ENCODE assay signal across 9 mouse cellular contexts in the genomic region with DNA sequence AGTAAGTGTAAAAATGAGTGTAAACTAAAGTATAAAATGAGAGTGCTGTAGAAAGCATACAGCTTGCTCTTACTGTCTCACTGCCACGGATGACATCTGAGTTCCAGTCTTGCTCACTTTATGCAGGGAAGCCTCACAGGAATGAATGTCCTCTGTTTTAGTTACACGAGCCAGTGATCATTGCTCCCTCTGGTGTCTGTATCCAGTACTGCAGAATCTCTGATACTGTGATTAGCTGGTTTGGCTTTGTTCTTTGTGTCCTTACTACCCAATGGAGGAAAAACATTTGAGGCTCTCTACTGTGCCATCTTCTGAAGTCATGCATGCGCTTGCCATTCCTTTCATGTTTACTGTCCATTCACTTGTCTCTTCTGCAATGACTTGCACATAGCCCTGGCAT.
DNase-seq lines count a peak whose midpoint lies in the region; ATAC-seq lines count a peak whose summit lies in the region.
"Had no signal": no experiment of that assay in that cellular context is flagged by ENCODE, and none has a peak within 500 bp of the region (broad histone marks: within the 10 kb centered on the region; RNA-seq: fewer than 3 reads in every experiment).

No protein-coding gene starts in this region.

- H3K9me3 ChIP-seq in heart, embryonic 11.5 days (replicated peaks; ENCODE audit: control insufficient read depth, low read length), result no peaks in the 10 kb centered on the region
- H3K9me3 ChIP-seq in midbrain, embryonic 11.5 days (ENCODE audit: control insufficient read depth, low read length), result no peaks in the 10 kb centered on the region
- H3K9me3 ChIP-seq: lung, embryonic 15.5 days had no signal

- H3K4me1 ChIP-seq in heart, embryonic 11.5 days (ENCODE audit: control insufficient read depth, insufficient read depth, low read length), result no peaks in the 10 kb centered on the region
- no peaks in the 10 kb centered on the region for H3K4me1 ChIP-seq in midbrain, embryonic 11.5 days (ENCODE audit: control insufficient read depth, insufficient read depth, low read length)

- no peaks in the 10 kb centered on the region for H3K27me3 ChIP-seq in heart, embryonic 11.5 days (ENCODE audit: control insufficient read depth, insufficient read depth, low read length)
- H3K27me3 ChIP-seq in midbrain, embryonic 11.5 days (ENCODE audit: control insufficient read depth, insufficient read depth, low read length), result no peaks in the 10 kb centered on the region
- H3K27me3 ChIP-seq: lung, embryonic 15.5 days had no signal

- 0 out of 2 replicates have a peak, but pooled peaks cover 2% of the 10 kb centered on the region for H3K36me3 ChIP-seq in heart, embryonic 11.5 days (ENCODE audit: control insufficient read depth, insufficient read depth, low read length)
- no peaks in the 10 kb centered on the region for H3K36me3 ChIP-seq in midbrain, embryonic 11.5 days (ENCODE audit: control insufficient read depth, insufficient read depth, low read length)
- H3K36me3 ChIP-seq: lung, embryonic 15.5 days had no signal

- no peak overlapping the region for H3K9ac ChIP-seq in heart, embryonic 11.5 days (ENCODE audit: low read depth, low read length)
- H3K9ac ChIP-seq in midbrain, embryonic 11.5 days (ENCODE audit: low read length), result no peak overlapping the region
- H3K9ac ChIP-seq: lung, embryonic 15.5 days had no signal

- H3K27ac ChIP-seq in heart, embryonic 11.5 days (ENCODE audit: low read depth, low read length), result no peak overlapping the region
- H3K27ac ChIP-seq in midbrain, embryonic 11.5 days (ENCODE audit: low read depth, low read length), result no peak overlapping the region
- H3K27ac ChIP-seq: lung, embryonic 15.5 days had no signal

- no peak overlapping the region for H3K4me2 ChIP-seq in heart, embryonic 11.5 days
- H3K4me2 ChIP-seq in midbrain, embryonic 11.5 days, result no peak overlapping the region
- H3K4me2 ChIP-seq: lung, embryonic 15.5 days had no signal

- WGBS in heart, embryonic 11.5 days (ENCODE audit: insufficient replicate concordance), result 33% methylated on average over 3 of the region's 3 CpGs
- 37% methylated on average over 3 of the region's 3 CpGs for WGBS in midbrain, embryonic 11.5 days

- peak; percentile 65 for DNase-seq in heart, adult 8-10 months (ENCODE audit: low spot score)
- peak; percentile 80 for DNase-seq in adrenal gland, postnatal 10 days
- peak; percentile 60 for DNase-seq in embryo, embryonic 9.5 days (ENCODE audit: extremely low spot score)
- DNase-seq in layer of hippocampus, postnatal 36 days, result peak; percentile 17 to 68
- peak; percentile 96 for DNase-seq in midbrain, embryonic 11.5 days (ENCODE audit: low spot score, missing footprints)
- peak; percentile 42 to 67 for DNase-seq in spleen, postnatal 10 days (ENCODE audit: low spot score in 2 of 2)

- ATAC-seq in heart, embryonic 11.5 days (replicated peaks; ENCODE audit: insufficient number of reproducible peaks, low FRiP score, low TSS enrichment), result no peak
- ATAC-seq in hematopoietic stem cell, adult 5-6 weeks (replicated peaks in 1 of 2; ENCODE audit: insufficient read depth in 1 of 2, low FRiP score in 2 of 2, low TSS enrichment in 1 of 2, low read depth in 1 of 2, poor library complexity in 2 of 2, severe bottlenecking in 2 of 2), result peak; percentile 53 to 71; a peak in 3 of 4 replicates
- ATAC-seq in midbrain, embryonic 11.5 days (ENCODE audit: low FRiP score), result peak; percentile 42; the same call in 1 of the 2 replicates

- H3K4me3 ChIP-seq in heart, embryonic 11.5 days (ENCODE audit: low read depth, low read length), result no peak overlapping the region
- H3K4me3 ChIP-seq in midbrain, embryonic 11.5 days (ENCODE audit: low read depth, low read length), result no peak overlapping the region
- H3K4me3 ChIP-seq: lung, embryonic 15.5 days had no signal

Comparison
In these comparisons a context has a peak if more than half of its experiments do, and no peak if none do; other contexts are left out.
1. DNase-seq: peak in every context shown above with its lines; median percentile 96 in midbrain, embryonic 11.5 days; 80 in adrenal gland, postnatal 10 days; 65 in heart, adult 8-10 months; 60 in embryo, embryonic 9.5 days; 54 in spleen, postnatal 10 days; 42 in layer of hippocampus, postnatal 36 days.